ENCODE assay signal across 30 mouse cellular contexts in genomic region chr4:48617201-48617600, GRCm38 (mm10). TPM values are rescaled to one million over a fixed set of nuclear protein-coding genes. Genes with fewer than 3 reads are reported as not detected.
DNase-seq lines count a peak whose midpoint lies in the region; ATAC-seq and TF ChIP-seq lines count a peak whose summit lies in the region.
"Had no signal": no experiment of that assay in that cellular context is flagged by ENCODE, and none has a peak within 500 bp of the region (broad histone marks: within the 10 kb centered on the region; RNA-seq: fewer than 3 reads in every experiment).

No protein-coding gene starts in this region.

- no peak overlapping the region for H3K4me3 ChIP-seq in embryonic facial prominence, embryonic 13.5 days
- no peak overlapping the region for H3K4me3 ChIP-seq in embryonic facial prominence, embryonic 10.5 days
- no peak overlapping the region for H3K4me3 ChIP-seq in stomach, embryonic 16.5 days (replicated peaks; ENCODE audit: low read length)
- no peak overlapping the region for H3K4me3 ChIP-seq in stomach, postnatal 0 days (ENCODE audit: low read depth, low read length)
- H3K4me3 ChIP-seq in ES-E14 (ENCODE audit: insufficient read depth in 1 of 2, low read depth in 1 of 2, low read length in 2 of 2, poor library complexity in 1 of 2, severe bottlenecking in 1 of 2) = no peak overlapping the region
- H3K4me3 ChIP-seq: embryonic facial prominence, embryonic 12.5 days; embryonic facial prominence, embryonic 15.5 days; erythroblast, embryonic 14.5 days; forebrain, embryonic 10.5 days; forebrain, embryonic 12.5 days had no signal

- in situ Hi-C loops in ES-E14 (cut with MboI; ENCODE audit: low sequenced_read_pairs in 2 of 2, unreplicated experiment in 2 of 2) = no loop called here

- H3K4me1 ChIP-seq in embryonic facial prominence, embryonic 13.5 days = no peaks in the 10 kb centered on the region
- no peaks in the 10 kb centered on the region for H3K4me1 ChIP-seq in embryonic facial prominence, embryonic 10.5 days
- no peaks in the 10 kb centered on the region for H3K4me1 ChIP-seq in stomach, embryonic 16.5 days (ENCODE audit: control insufficient read depth, insufficient read depth, low read length)
- H3K4me1 ChIP-seq in stomach, postnatal 0 days (replicated peaks; ENCODE audit: control insufficient read depth, insufficient read depth) = no peaks in the 10 kb centered on the region
- peaks cover 0 to 12% of the 10 kb centered on the region in 2 experiments; a peak in 3 of 4 replicates for H3K4me1 ChIP-seq in ES-E14 (ENCODE audit: control insufficient read depth in 2 of 2, insufficient read depth in 2 of 2, low read length in 2 of 2, poor library complexity in 1 of 2)
- H3K4me1 ChIP-seq: embryonic facial prominence, embryonic 12.5 days; embryonic facial prominence, embryonic 15.5 days; forebrain, embryonic 10.5 days; forebrain, embryonic 12.5 days had no signal

- TF ChIP-seq EP300 in stomach, postnatal 0 days (optimal IDR thresholded peaks at IDR 0.05) = no peak

- no peaks in the 10 kb centered on the region for H3K27me3 ChIP-seq in embryonic facial prominence, embryonic 13.5 days
- no peaks in the 10 kb centered on the region for H3K27me3 ChIP-seq in embryonic facial prominence, embryonic 10.5 days (replicated peaks; ENCODE audit: low read depth, poor library complexity, severe bottlenecking)
- no peaks in the 10 kb centered on the region for H3K27me3 ChIP-seq in stomach, embryonic 16.5 days (ENCODE audit: control insufficient read depth, insufficient read depth, low read length)
- no peaks in the 10 kb centered on the region for H3K27me3 ChIP-seq in stomach, postnatal 0 days (ENCODE audit: control insufficient read depth, insufficient read depth, low read length)
- H3K27me3 ChIP-seq: CH12.LX; embryonic facial prominence, embryonic 12.5 days; embryonic facial prominence, embryonic 15.5 days; forebrain, embryonic 12.5 days had no signal

- WGBS in embryonic facial prominence, embryonic 13.5 days = 96% methylated on average over 15 of the region's 15 CpGs
- WGBS in embryonic facial prominence, embryonic 10.5 days = 96% methylated on average over 15 of the region's 15 CpGs
- WGBS in stomach, embryonic 16.5 days = 92% methylated on average over 15 of the region's 15 CpGs
- 87% methylated on average over 15 of the region's 15 CpGs for WGBS in stomach, postnatal 0 days

- no peak overlapping the region for H3K4me2 ChIP-seq in embryonic facial prominence, embryonic 13.5 days
- H3K4me2 ChIP-seq in stomach, embryonic 16.5 days (ENCODE audit: low read depth, low read length) = peak overlapping the region; percentile 9; the same call in 1 of the 2 replicates
- no peak overlapping the region for H3K4me2 ChIP-seq in stomach, postnatal 0 days (replicated peaks; ENCODE audit: low read depth)
- H3K4me2 ChIP-seq: embryonic facial prominence, embryonic 12.5 days; embryonic facial prominence, embryonic 15.5 days; forebrain, embryonic 12.5 days had no signal

- TF ChIP-seq CTCF in stomach, postnatal 0 days (IDR thresholded peaks at IDR 0.05; ENCODE audit: low read depth) = no peak

- no peak for DNase-seq in embryonic facial prominence, embryonic 10.5 days (ENCODE audit: low spot score)
- no peak for DNase-seq in stomach, postnatal 0 days (ENCODE audit: low spot score)
- DNase-seq in ES-E14 (ENCODE audit: low read depth, low spot score) (no peak), ZHBTc4 (ENCODE audit: low read depth, low spot score) (peak; percentile 61)
- no peak for DNase-seq in layer of hippocampus, adult 9-10 months (ENCODE audit: low spot score)
- no peak for DNase-seq in lung, postnatal 14 days
- DNase-seq: adrenal gland, adult 2 months; adrenal gland, postnatal 10 days; adrenal gland, postnatal 25 days; B cell, adult 2 months; cerebellum, adult 11 months; cerebellum, adult 18-20 months; cerebellum, adult 8-10 months; cerebellum, adult 9-11 months; cerebellum, postnatal 14 days; cerebellum, postnatal 36 days; embryo, embryonic 11 days had no signal

- no peaks in the 10 kb centered on the region for H3K9me3 ChIP-seq in embryonic facial prominence, embryonic 13.5 days
- no peaks in the 10 kb centered on the region for H3K9me3 ChIP-seq in embryonic facial prominence, embryonic 10.5 days
- H3K9me3 ChIP-seq in stomach, embryonic 16.5 days (replicated peaks; ENCODE audit: control insufficient read depth, low read length) = no peaks in the 10 kb centered on the region
- H3K9me3 ChIP-seq in stomach, postnatal 0 days (ENCODE audit: control insufficient read depth, low read length) = no peaks in the 10 kb centered on the region
- H3K9me3 ChIP-seq in ES-E14 (ENCODE audit: control insufficient read depth, insufficient read depth, low read depth, low read length) = no peaks in the 10 kb centered on the region
- H3K9me3 ChIP-seq: embryonic facial prominence, embryonic 12.5 days; embryonic facial prominence, embryonic 15.5 days; forebrain, embryonic 12.5 days had no signal

- no peak for ATAC-seq in embryonic facial prominence, embryonic 13.5 days (ENCODE audit: insufficient number of reproducible peaks, insufficient read depth, low FRiP score, low TSS enrichment, low read depth)
- ATAC-seq in stomach, embryonic 16.5 days (ENCODE audit: insufficient read depth, low FRiP score) = no peak
- ATAC-seq in stomach, postnatal 0 days (ENCODE audit: low FRiP score, low TSS enrichment) = no peak
- ATAC-seq: CD4-positive, CD25-positive, alpha-beta regulatory T cell, adult 4 months; forebrain, embryonic 14.5 days; forebrain, embryonic 16.5 days had no signal

- peaks cover 58% of the 10 kb centered on the region for H3K36me3 ChIP-seq in embryonic facial prominence, embryonic 13.5 days
- peaks cover 92% of the 10 kb centered on the region for H3K36me3 ChIP-seq in embryonic facial prominence, embryonic 10.5 days (replicated peaks)
- H3K36me3 ChIP-seq in stomach, embryonic 16.5 days (ENCODE audit: control insufficient read depth, insufficient read depth, low read length) = no peaks in the 10 kb centered on the region
- no peaks in the 10 kb centered on the region for H3K36me3 ChIP-seq in stomach, postnatal 0 days (ENCODE audit: control insufficient read depth, insufficient read depth, low read length)
- H3K36me3 ChIP-seq in ES-E14 (ENCODE audit: control insufficient read depth, insufficient read depth, low read length, poor library complexity, severe bottlenecking) = peaks cover 21% of the 10 kb centered on the region

- H3K27ac ChIP-seq in embryonic facial prominence, embryonic 13.5 days = 0 out of 2 replicates have a peak overlapping the region, but pooled peaks have one; percentile 16
- no peak overlapping the region for H3K27ac ChIP-seq in embryonic facial prominence, embryonic 10.5 days (replicated peaks)
- H3K27ac ChIP-seq in stomach, embryonic 16.5 days (ENCODE audit: low read length) = peak overlapping the region; percentile 21; the same call in 1 of the 2 replicates
- H3K27ac ChIP-seq in stomach, postnatal 0 days (replicated peaks) = no peak overlapping the region
- peak overlapping the region; percentile 18; the same call in 1 of the 2 replicates for H3K27ac ChIP-seq in ES-E14 (ENCODE audit: insufficient read depth, low read depth, low read length, poor library complexity, severe bottlenecking)
- H3K27ac ChIP-seq: embryonic facial prominence, embryonic 12.5 days; embryonic facial prominence, embryonic 15.5 days; forebrain, embryonic 10.5 days; forebrain, embryonic 12.5 days had no signal

- no peak overlapping the region for H3K9ac ChIP-seq in embryonic facial prominence, embryonic 13.5 days
- no peak overlapping the region for H3K9ac ChIP-seq in stomach, embryonic 16.5 days (ENCODE audit: low read length)
- no peak overlapping the region for H3K9ac ChIP-seq in stomach, postnatal 0 days (ENCODE audit: low read length)
- H3K9ac ChIP-seq in ES-E14 (ENCODE audit: insufficient read depth, low read depth, low read length, poor library complexity, severe bottlenecking) = peak overlapping the region; percentile 47; the same call in 1 of the 2 replicates
- H3K9ac ChIP-seq: embryonic facial prominence, embryonic 12.5 days; embryonic facial prominence, embryonic 15.5 days; forebrain, embryonic 12.5 days had no signal

TF ChIP-seq in ES-E14, 5 proteins besides CTCF, POLR2A, EP300 and RAD21:
- TF ChIP-seq ZNF384 (IDR thresholded peaks at IDR 0.05; ENCODE audit: low read depth, low read length) (no peak), HCFC1 (IDR thresholded peaks at IDR 0.05; ENCODE audit: borderline replicate concordance, insufficient read depth, low read length) (no peak), ZC3H11A (IDR thresholded peaks at IDR 0.05; ENCODE audit: borderline replicate concordance, low read depth, low read length) (no peak), CHD2 (IDR thresholded peaks at IDR 0.05; ENCODE audit: low read depth, low read length) (no peak), MAFK (IDR thresholded peaks at IDR 0.05; ENCODE audit: insufficient read depth, low read depth, low read length) (no peak)

RNA-seq across cellular contexts. Expression of gene Tmeff1, which starts 32.2 kb away (rescaled TPM):
- 59.5 and 66.1 TPM in 2 replicates for polyA plus RNA-seq in embryonic facial prominence, embryonic 13.5 days (2015; fragmentation: Nextera tagmentation; extraction: Ambion mirVana)
- polyA plus RNA-seq in embryonic facial prominence, embryonic 10.5 days (2016; fragmentation: Nextera tagmentation; extraction: Ambion mirVana) = 110 and 112 TPM in 2 replicates
- 7.0 and 7.9 TPM in 2 replicates for polyA plus RNA-seq in stomach, embryonic 16.5 days (2015; fragmentation: Nextera tagmentation; extraction: Ambion mirVana)
- polyA plus RNA-seq in stomach, postnatal 0 days (2015; fragmentation: Nextera tagmentation; extraction: Ambion mirVana) = 16.7 and 16.8 TPM in 2 replicates
- 257 and 333 TPM in 2 replicates for total RNA-seq in ES-E14 (2012; rRNA removed)
- total RNA-seq: common myeloid progenitor, adult 5-6 weeks; MEL had no signal

RNA-seq across cellular contexts. Expression of gene Cavin4, which starts 46.1 kb away (rescaled TPM):
- 1.0 and 1.2 TPM in 2 replicates for polyA plus RNA-seq in embryonic facial prominence, embryonic 13.5 days (2015; fragmentation: Nextera tagmentation; extraction: Ambion mirVana)
- 1.8 TPM in 2 replicates for polyA plus RNA-seq in embryonic facial prominence, embryonic 10.5 days (2016; fragmentation: Nextera tagmentation; extraction: Ambion mirVana)
- 0.54 and 8.9 TPM in 2 replicates for polyA plus RNA-seq in stomach, embryonic 16.5 days (2015; fragmentation: Nextera tagmentation; extraction: Ambion mirVana)
- polyA plus RNA-seq in stomach, postnatal 0 days (2015; fragmentation: Nextera tagmentation; extraction: Ambion mirVana) = 0.39 and 0.40 TPM in 2 replicates
- 6.8 and 7.9 TPM in 2 replicates for total RNA-seq in ES-E14 (2012; rRNA removed)
- total RNA-seq: common myeloid progenitor, adult 5-6 weeks; MEL had no signal
- polyA plus RNA-seq: adrenal gland, adult 2 months; CD4-positive, CD25-positive, alpha-beta regulatory T cell, adult 4 months; erythroblast, embryonic 14.5 days had no signal

Comparison
In these comparisons a context has a peak if more than half of its experiments do, and no peak if none do; other contexts are left out.
1. H3K27ac ChIP-seq: peak in embryonic facial prominence, embryonic 13.5 days (single experiment), stomach, embryonic 16.5 days (single experiment) and ES-E14 (single experiment); none in embryonic facial prominence, embryonic 10.5 days (single experiment) and stomach, postnatal 0 days (single experiment).